Mouse (Mus musculus) left cerebral cortex, postnatal 36 days (tissue): ENCODE data around the gene Tapbp. TPM values are rescaled to one million over a fixed set of nuclear protein-coding genes. Genes with fewer than 3 reads are reported as not detected.
"Not testable (repeated sequence)": the region's sequence is repeated elsewhere in the genome, so short reads cannot be mapped to it uniquely, and the experiment has no call there.

Source experiments
- DNase-seq, 2 experiments: peaks; one replicate each; pipeline ENCODE4 v3.0.0; 2021 to 2022; ENCODE audit warnings: low spot score in 2 of 2, mixed read lengths in 1 of 2
- intact Hi-C: fragments of 180-260 bp; cut with DNase I; formaldehyde crosslinking; loops from one replicate; pipeline ENCODE4 v1.15.1; 2025
- total RNA-seq, 2 experiments: library from RNA; stranded (reverse); gene quantifications; 2 replicates each; pipeline ENCODE4 v1.2.3; 2021

Tapbp gene
- total RNA-seq = 10 to 100 TPM; 35.0 to 38.3 TPM

GRCm38 (mm10) chr17:33915671-33916250, at the start of gene Tapbp, which contains the start of gene Zbtb22:
Tapbp (plus strand) TSS chr17:33915899.
Zbtb22 (plus strand) TSS chr17:33915904.
- intact Hi-C loops = no loop called here

GRCm38 (mm10) chr17:33873537-33873936, 42.2 kb upstream of the Tapbp start, which contains the start of gene Gm7029:
Gm7029 (plus strand) TSS chr17:33873837.
- intact Hi-C loops, DNase-seq: not testable (repeated sequence)

More at GRCm38 (mm10) chr17:33915671-33916250, at the start of gene Tapbp, which contains the start of gene Zbtb22:
- DNase-seq = peak; percentile 98

GRCm38 (mm10) chr17:33874411-33874810, 41.3 kb upstream of the Tapbp start:
- no peak for DNase-seq
- intact Hi-C loops = no loop called here

GRCm38 (mm10) chr17:33875797-33876196, 39.9 kb upstream of the Tapbp start:
- DNase-seq, intact Hi-C loops: not testable (repeated sequence)

GRCm38 (mm10) chr17:33884320-33884719, 31.4 kb upstream of the Tapbp start:
- DNase-seq, intact Hi-C loops: not testable (repeated sequence)

- intact Hi-C loops, DNase-seq: not testable (repeated sequence)
These were observed 27.9 kb upstream of the Tapbp start for GRCm38 (mm10) chr17:33887802-33888201.

GRCm38 (mm10) chr17:33888230-33888629, 27.5 kb upstream of the Tapbp start:
- intact Hi-C loops, DNase-seq: not testable (repeated sequence)

GRCm38 (mm10) chr17:33889941-33890532, 25.7 kb upstream of the Tapbp start:
- DNase-seq, intact Hi-C loops: not testable (repeated sequence)

- intact Hi-C loops = no loop called here
- DNase-seq = peak; percentile 99 to 100
These were observed 25.1 kb upstream of the Tapbp start, which contains the start of gene Kifc1 for GRCm38 (mm10) chr17:33890533-33891059. Kifc1 (minus strand) TSS chr17:33890661.

- DNase-seq = no peak
- intact Hi-C loops = no loop called here
These were observed 24.3 kb upstream of the Tapbp start for GRCm38 (mm10) chr17:33891357-33891756.

GRCm38 (mm10) chr17:33891892-33892291, 23.8 kb upstream of the Tapbp start:
- intact Hi-C loops = not testable (repeated sequence)

GRCm38 (mm10) chr17:33892429-33892828, 23.3 kb upstream of the Tapbp start:
- no peak for DNase-seq
- intact Hi-C loops = no loop called here

More at GRCm38 (mm10) chr17:33891892-33892291, 23.8 kb upstream of the Tapbp start:
- DNase-seq = not testable (repeated sequence)

GRCm38 (mm10) chr17:33893011-33893410, 22.7 kb upstream of the Tapbp start:
- DNase-seq, intact Hi-C loops: not testable (repeated sequence)

- intact Hi-C loops = loop anchor here (2.0 kb wide), 1 partner anchor 24 kb away; no protein-coding TSS in a partner anchor
- no peak for DNase-seq
These were observed 18.4 kb upstream of the Tapbp start for GRCm38 (mm10) chr17:33897114-33897794.

- DNase-seq, intact Hi-C loops: not testable (repeated sequence)
These were observed 17.5 kb upstream of the Tapbp start for GRCm38 (mm10) chr17:33898193-33898592.

- intact Hi-C loops = no loop called here
- DNase-seq = no peak
These were observed 16.1 kb upstream of the Tapbp start for GRCm38 (mm10) chr17:33899642-33900041.

- no peak for DNase-seq
- intact Hi-C loops = no loop called here
These were observed 15.3 kb upstream of the Tapbp start for GRCm38 (mm10) chr17:33900281-33900988.

- no peak for DNase-seq
- intact Hi-C loops = no loop called here
These were observed 14.7 kb upstream of the Tapbp start for GRCm38 (mm10) chr17:33900989-33901314.

- intact Hi-C loops = no loop called here
- no peak for DNase-seq
These were observed 14.0 kb upstream of the Tapbp start for GRCm38 (mm10) chr17:33901653-33902052.

GRCm38 (mm10) chr17:33902079-33902478, 13.6 kb upstream of the Tapbp start:
- intact Hi-C loops = no loop called here
- no peak for DNase-seq
